Mouse (Mus musculus): ENCODE data around the gene 1110032F04Rik. TPM values are rescaled to one million over a fixed set of nuclear protein-coding genes. Genes with fewer than 3 reads are reported as not detected.

1110032F04Rik gene
- total RNA-seq (2014; fragmentation: Nextera tagmentation) (not detected in 2 replicates), total RNA-seq (2017) (not detected in 2 replicates)

- peak; percentile 50 for ATAC-seq (replicated peaks; ENCODE audit: poor library complexity, severe bottlenecking)
Measured at GRCm38 (mm10) chr3:68869211-68869690, at the start of gene 1110032F04Rik. TSS of gene 1110032F04Rik (plus strand) at chr3:68869586.

GRCm38 (mm10) chr3:68821406-68821805 lies 48.0 kb upstream of the 1110032F04Rik start:
- ATAC-seq (replicated peaks; ENCODE audit: poor library complexity, severe bottlenecking): no peak

GRCm38 (mm10) chr3:68821926-68822341 lies 47.5 kb upstream of the 1110032F04Rik start:
- no peak for ATAC-seq (replicated peaks; ENCODE audit: poor library complexity, severe bottlenecking)

- no peak for ATAC-seq (replicated peaks; ENCODE audit: poor library complexity, severe bottlenecking)
Measured at GRCm38 (mm10) chr3:68823876-68824764, 45.3 kb upstream of the 1110032F04Rik start.

- no peak for ATAC-seq (replicated peaks; ENCODE audit: poor library complexity, severe bottlenecking)
Measured at GRCm38 (mm10) chr3:68824765-68825090, 44.7 kb upstream of the 1110032F04Rik start.

GRCm38 (mm10) chr3:68825151-68825550 lies 44.2 kb upstream of the 1110032F04Rik start:
- no peak for ATAC-seq (replicated peaks; ENCODE audit: poor library complexity, severe bottlenecking)

- no peak for ATAC-seq (replicated peaks; ENCODE audit: poor library complexity, severe bottlenecking)
Measured at GRCm38 (mm10) chr3:68827671-68828070, 41.7 kb upstream of the 1110032F04Rik start.

GRCm38 (mm10) chr3:68829944-68830343 lies 39.4 kb upstream of the 1110032F04Rik start:
- no peak for ATAC-seq (replicated peaks; ENCODE audit: poor library complexity, severe bottlenecking)

GRCm38 (mm10) chr3:68836857-68837499 lies 32.4 kb upstream of the 1110032F04Rik start:
- ATAC-seq (replicated peaks; ENCODE audit: poor library complexity, severe bottlenecking): no peak

- no peak for ATAC-seq (replicated peaks; ENCODE audit: poor library complexity, severe bottlenecking)
Measured at GRCm38 (mm10) chr3:68840206-68840605, 29.2 kb upstream of the 1110032F04Rik start.

GRCm38 (mm10) chr3:68844025-68844424 lies 25.4 kb upstream of the 1110032F04Rik start:
- ATAC-seq (replicated peaks; ENCODE audit: poor library complexity, severe bottlenecking): peak; percentile 86

GRCm38 (mm10) chr3:68848323-68848722 lies 21.1 kb upstream of the 1110032F04Rik start:
- ATAC-seq (replicated peaks; ENCODE audit: poor library complexity, severe bottlenecking): no peak

GRCm38 (mm10) chr3:68852414-68852813 lies 17.0 kb upstream of the 1110032F04Rik start:
- ATAC-seq (replicated peaks; ENCODE audit: poor library complexity, severe bottlenecking): no peak

GRCm38 (mm10) chr3:68869691-68870567 lies 543 bp downstream of the 1110032F04Rik start:
- peak; percentile 58 for ATAC-seq (replicated peaks; ENCODE audit: poor library complexity, severe bottlenecking)

- ATAC-seq (replicated peaks; ENCODE audit: poor library complexity, severe bottlenecking): peak; percentile 23
Measured at GRCm38 (mm10) chr3:68870568-68870950, 1.2 kb downstream of the 1110032F04Rik start.

- ATAC-seq (replicated peaks; ENCODE audit: poor library complexity, severe bottlenecking): no peak
Measured at GRCm38 (mm10) chr3:68874079-68874478, 4.7 kb downstream of the 1110032F04Rik start.

GRCm38 (mm10) chr3:68886845-68887244 lies 17.5 kb downstream of the 1110032F04Rik start:
- no peak for ATAC-seq (replicated peaks; ENCODE audit: poor library complexity, severe bottlenecking)

- ATAC-seq (replicated peaks; ENCODE audit: poor library complexity, severe bottlenecking): no peak
Measured at GRCm38 (mm10) chr3:68895426-68895825, 26.0 kb downstream of the 1110032F04Rik start.

- no peak for ATAC-seq (replicated peaks; ENCODE audit: poor library complexity, severe bottlenecking)
Measured at GRCm38 (mm10) chr3:68897154-68897553, 27.8 kb downstream of the 1110032F04Rik start.

GRCm38 (mm10) chr3:68902636-68903035 lies 33.2 kb downstream of the 1110032F04Rik start:
- peak; percentile 98 for ATAC-seq (replicated peaks; ENCODE audit: poor library complexity, severe bottlenecking)

Data from granulocyte monocyte progenitor cell, adult 5-6 weeks (primary cell).